ENCODE assay signal across 7 mouse cellular contexts in the genomic region with DNA sequence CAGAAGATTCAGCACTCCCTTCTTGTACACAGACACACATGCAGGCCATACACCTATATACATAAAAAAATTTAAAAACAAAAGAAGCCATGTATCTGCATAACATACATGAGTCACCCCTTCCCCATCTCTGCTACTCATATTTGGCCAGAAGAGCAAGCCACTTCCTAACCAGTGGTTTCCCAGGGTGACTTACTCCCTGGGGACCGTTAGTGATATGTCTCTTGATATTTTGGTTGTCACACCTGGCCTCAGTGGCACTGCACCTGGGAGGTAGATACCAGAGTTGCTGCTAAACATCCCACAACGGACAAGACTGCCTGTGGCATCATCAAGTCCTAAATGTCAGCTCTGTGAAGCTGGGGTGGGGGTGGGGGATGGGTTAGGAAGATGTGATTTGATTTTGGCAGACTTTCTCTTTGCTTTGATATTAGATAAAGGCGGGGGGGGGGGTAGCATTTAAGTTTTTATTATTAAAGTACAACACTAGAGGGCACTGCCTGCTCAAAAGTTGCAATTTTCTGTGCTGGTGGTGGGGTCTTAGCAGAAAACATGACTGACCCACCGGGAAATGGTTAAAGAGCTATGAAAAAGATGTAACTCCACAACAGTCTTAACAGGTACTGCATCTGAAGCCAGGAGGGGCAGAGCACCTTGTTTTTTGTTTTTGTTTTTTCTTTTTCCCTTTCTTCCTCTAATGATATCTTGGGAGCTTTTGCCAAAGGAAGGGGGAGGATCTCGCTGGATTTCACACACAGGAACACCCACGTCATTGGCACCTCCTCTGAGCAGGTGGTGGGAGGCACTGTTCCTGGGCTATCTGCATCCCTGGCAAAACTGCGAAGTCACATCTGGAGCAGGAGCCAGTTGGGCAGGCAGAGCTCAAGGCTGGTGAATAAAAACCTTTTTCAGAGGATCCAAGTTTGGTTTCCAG. TPM values are rescaled to one million over a fixed set of nuclear protein-coding genes. Genes with fewer than 3 reads are reported as not detected.
A peak's percentile ranks its signal among the peaks of the same experiment; 100 is the strongest.
DNase-seq lines count a peak whose midpoint lies in the region; ATAC-seq lines count a peak whose summit lies in the region.

No protein-coding gene starts in this region.

- no peak overlapping the region for H3K9ac ChIP-seq in limb, embryonic 11.5 days (ENCODE audit: low read length)
- no peak overlapping the region for H3K9ac ChIP-seq in embryonic facial prominence, embryonic 11.5 days (replicated peaks; ENCODE audit: low read length)
- no peak overlapping the region for H3K9ac ChIP-seq in midbrain, embryonic 13.5 days (replicated peaks)

- peak overlapping the region; percentile 22; the same call in 1 of the 2 replicates for H3K4me2 ChIP-seq in limb, embryonic 11.5 days (ENCODE audit: low read depth, severe bottlenecking)
- no peak overlapping the region for H3K4me2 ChIP-seq in embryonic facial prominence, embryonic 11.5 days (ENCODE audit: low read depth, low read length)
- peak overlapping the region; percentile 24 for H3K4me2 ChIP-seq in midbrain, embryonic 13.5 days (replicated peaks)

- no peaks in the 10 kb centered on the region for H3K27me3 ChIP-seq in limb, embryonic 11.5 days (ENCODE audit: control insufficient read depth, insufficient read depth, low read length)
- H3K27me3 ChIP-seq in limb, embryonic 10.5 days (ENCODE audit: low read depth, poor library complexity, severe bottlenecking) = no peaks in the 10 kb centered on the region
- H3K27me3 ChIP-seq in embryonic facial prominence, embryonic 11.5 days (ENCODE audit: control insufficient read depth, insufficient read depth, low read length) = no peaks in the 10 kb centered on the region
- no peaks in the 10 kb centered on the region for H3K27me3 ChIP-seq in midbrain, embryonic 13.5 days

- H3K4me1 ChIP-seq in limb, embryonic 11.5 days (ENCODE audit: control insufficient read depth, insufficient read depth, low read length) = 0 out of 2 replicates have a peak, but pooled peaks cover 2% of the 10 kb centered on the region
- H3K4me1 ChIP-seq in limb, embryonic 10.5 days = peaks cover 10% of the 10 kb centered on the region; the same call in 1 of the 2 replicates
- H3K4me1 ChIP-seq in embryonic facial prominence, embryonic 11.5 days (ENCODE audit: control insufficient read depth, insufficient read depth, low read length) = no peaks in the 10 kb centered on the region
- H3K4me1 ChIP-seq in midbrain, embryonic 13.5 days (replicated peaks) = 0 out of 2 replicates have a peak, but pooled peaks cover 5% of the 10 kb centered on the region

- H3K36me3 ChIP-seq in limb, embryonic 11.5 days (ENCODE audit: control insufficient read depth, insufficient read depth, low read length) = no peaks in the 10 kb centered on the region
- no peaks in the 10 kb centered on the region for H3K36me3 ChIP-seq in limb, embryonic 10.5 days
- no peaks in the 10 kb centered on the region for H3K36me3 ChIP-seq in embryonic facial prominence, embryonic 11.5 days (replicated peaks; ENCODE audit: control insufficient read depth, insufficient read depth, low read depth, low read length)
- H3K36me3 ChIP-seq in midbrain, embryonic 13.5 days = no peaks in the 10 kb centered on the region

- no peak overlapping the region for H3K4me3 ChIP-seq in limb, embryonic 11.5 days (ENCODE audit: low read depth, low read length)
- no peak overlapping the region; the same call in 1 of the 2 replicates for H3K4me3 ChIP-seq in limb, embryonic 10.5 days
- no peak overlapping the region for H3K4me3 ChIP-seq in embryonic facial prominence, embryonic 11.5 days (ENCODE audit: low read depth, low read length)
- no peak overlapping the region for H3K4me3 ChIP-seq in midbrain, embryonic 13.5 days (replicated peaks)

- H3K9me3 ChIP-seq in limb, embryonic 11.5 days (ENCODE audit: control insufficient read depth, low read length) = no peaks in the 10 kb centered on the region
- H3K9me3 ChIP-seq in limb, embryonic 10.5 days (replicated peaks) = no peaks in the 10 kb centered on the region
- no peaks in the 10 kb centered on the region for H3K9me3 ChIP-seq in embryonic facial prominence, embryonic 11.5 days (replicated peaks; ENCODE audit: control insufficient read depth, low read length)
- H3K9me3 ChIP-seq in midbrain, embryonic 13.5 days = no peaks in the 10 kb centered on the region

- WGBS in limb, embryonic 11.5 days = 9% methylated on average over 7 of the region's 7 CpGs
- WGBS in limb, embryonic 10.5 days = 12% methylated on average over 7 of the region's 7 CpGs
- WGBS in embryonic facial prominence, embryonic 11.5 days = 11% methylated on average over 7 of the region's 7 CpGs
- 11% methylated on average over 7 of the region's 7 CpGs for WGBS in midbrain, embryonic 13.5 days

- no peak for ATAC-seq in limb, embryonic 11.5 days (ENCODE audit: insufficient number of reproducible peaks, low FRiP score, low TSS enrichment, low read depth)
- no peak for ATAC-seq in embryonic facial prominence, embryonic 11.5 days (replicated peaks; ENCODE audit: insufficient number of reproducible peaks, low FRiP score, low TSS enrichment, low read depth)
- peak; percentile 58 for ATAC-seq in inflammation-experienced regulatory T-cells, adult 6 months
- ATAC-seq in midbrain, embryonic 13.5 days = peak; percentile 37; the same call in 1 of the 2 replicates

- no peak overlapping the region for H3K27ac ChIP-seq in limb, embryonic 11.5 days (replicated peaks; ENCODE audit: low read depth, low read length)
- no peak overlapping the region for H3K27ac ChIP-seq in limb, embryonic 10.5 days
- no peak overlapping the region for H3K27ac ChIP-seq in embryonic facial prominence, embryonic 11.5 days (replicated peaks; ENCODE audit: low read depth, low read length)
- H3K27ac ChIP-seq in midbrain, embryonic 13.5 days = no peak overlapping the region

- peak; percentile 49 for DNase-seq in limb, embryonic 11.5 days (ENCODE audit: low spot score)
- DNase-seq in limb, embryonic 10.5 days (ENCODE audit: low spot score) = no peak
- peak; percentile 56 for DNase-seq in R1 (ENCODE audit: low read depth, low spot score)
- peak; percentile 69 for DNase-seq in embryonic facial prominence, embryonic 11.5 days (ENCODE audit: low spot score)
- no peak for DNase-seq in adrenal gland, postnatal 25 days

RNA-seq across cellular contexts. Expression of a gene that starts 30.0 kb away (rescaled TPM):
- polyA plus RNA-seq in limb, embryonic 11.5 days (2014; fragmentation: Nextera tagmentation; extraction: Ambion mirVana) = 78.3 and 82.7 TPM in 2 replicates
- 77.7 and 81.9 TPM in 2 replicates for polyA plus RNA-seq in limb, embryonic 10.5 days (2016; fragmentation: Nextera tagmentation; extraction: Ambion mirVana)
- polyA plus RNA-seq in embryonic facial prominence, embryonic 11.5 days (2014; fragmentation: Nextera tagmentation; extraction: Ambion mirVana) = 63.1 and 64.8 TPM in 2 replicates
- polyA plus RNA-seq in inflammation-experienced regulatory T-cells, adult 6 months (2017; shearing (Covaris generic)) = 10 to 100 TPM; 10.3 to 27.1 (median 15.9) TPM
- 61.2 and 77.0 TPM in 2 replicates for polyA plus RNA-seq in midbrain, embryonic 13.5 days (2015; fragmentation: Nextera tagmentation; extraction: Ambion mirVana)
- total RNA-seq in adrenal gland, postnatal 25 days (2021) = 18.6 and 25.1 TPM in 2 replicates

RNA-seq across cellular contexts. Expression of a gene that starts 36.7 kb away (rescaled TPM):
- polyA plus RNA-seq in limb, embryonic 11.5 days (2014; fragmentation: Nextera tagmentation; extraction: Ambion mirVana) = 125 and 151 TPM in 2 replicates
- polyA plus RNA-seq in limb, embryonic 10.5 days (2016; fragmentation: Nextera tagmentation; extraction: Ambion mirVana) = 344 and 367 TPM in 2 replicates
- polyA plus RNA-seq in embryonic facial prominence, embryonic 11.5 days (2014; fragmentation: Nextera tagmentation; extraction: Ambion mirVana) = 120 and 128 TPM in 2 replicates
- polyA plus RNA-seq in inflammation-experienced regulatory T-cells, adult 6 months (2017; shearing (Covaris generic)) = 100 to 1,000 TPM; 164 to 282 (median 210) TPM
- 218 and 242 TPM in 2 replicates for polyA plus RNA-seq in midbrain, embryonic 13.5 days (2015; fragmentation: Nextera tagmentation; extraction: Ambion mirVana)
- 77.8 and 94.0 TPM in 2 replicates for total RNA-seq in adrenal gland, postnatal 25 days (2021)

Comparison
In these comparisons a context has a peak if more than half of its experiments do, and no peak if none do; other contexts are left out.
1. DNase-seq: peak in limb, embryonic 11.5 days (single experiment), R1 (single experiment) and embryonic facial prominence, embryonic 11.5 days (single experiment); none in limb, embryonic 10.5 days (single experiment) and adrenal gland, postnatal 25 days (single experiment).
2. ATAC-seq: peak in inflammation-experienced regulatory T-cells, adult 6 months (single experiment) and midbrain, embryonic 13.5 days (single experiment); none in limb, embryonic 11.5 days (single experiment) and embryonic facial prominence, embryonic 11.5 days (single experiment).